Mouse (Mus musculus) liver, postnatal 0 days (tissue): ENCODE measurements around the gene Cpeb3.

Source experiments
- CTCF ChIP-seq: sonication (generic); IDR thresholded peaks from 2 replicates; pipeline ENCODE4 v1.5.1; 2016; ENCODE audit warnings: antibody characterized with exemption, low read depth
- EP300 ChIP-seq: IDR thresholded peaks from 2 replicates; pipeline ENCODE4 v1.6.1; 2016; ENCODE audit warnings: antibody characterized with exemption, low read depth, mild to moderate bottlenecking

- TF ChIP-seq CTCF (no peak), EP300 (no peak)
Observed at GRCm38 (mm10) chr19:37078571-37078970, 129.8 kb downstream of the Cpeb3 start.
